Mouse (Mus musculus) natural killer cell, adult 2 months (primary cell): ENCODE measurements at regions not wholly inside any gene's neighbourhood (a gene's known extent, or its start where the extent isn't known, plus 50 kb on each side); places are given as distances from the start of the nearest gene placed in this dataset.

Experiments
- DNase-seq, 2 experiments: peaks; one replicate each; pipeline ENCODE4 v3.0.0; 2022; ENCODE audit warnings: low spot score in 2 of 2

GRCm38 (mm10) chr10:111782195-111782810 lies 190.2 kb upstream of the Krr1 start:
- DNase-seq, result peak; percentile 1 to 37

- no peak for DNase-seq
These were observed 189.0 kb upstream of the Krr1 start for GRCm38 (mm10) chr10:111783496-111783895.

- no peak for DNase-seq
These were observed 188.2 kb upstream of the Krr1 start for GRCm38 (mm10) chr10:111784065-111784853.

- no peak for DNase-seq
These were observed 185.3 kb upstream of the Krr1 start for GRCm38 (mm10) chr10:111787175-111787574.

GRCm38 (mm10) chr10:111789264-111789663 lies 183.2 kb upstream of the Krr1 start:
- no peak for DNase-seq

- DNase-seq, result no peak
These were observed 181.6 kb upstream of the Krr1 start for GRCm38 (mm10) chr10:111790911-111791310.

- DNase-seq, result no peak
These were observed 177.4 kb upstream of the Krr1 start for GRCm38 (mm10) chr10:111795056-111795455.

- DNase-seq, result no peak
These were observed 176.7 kb upstream of the Krr1 start for GRCm38 (mm10) chr10:111795756-111796155.

GRCm38 (mm10) chr10:111798851-111799281 lies 173.6 kb upstream of the Krr1 start:
- DNase-seq, result no peak

- no peak for DNase-seq
These were observed 172.4 kb upstream of the Krr1 start for GRCm38 (mm10) chr10:111799850-111800589.

- no peak for DNase-seq
These were observed 171.9 kb upstream of the Krr1 start for GRCm38 (mm10) chr10:111800590-111800935.

- DNase-seq, result no peak
These were observed 171.3 kb upstream of the Krr1 start for GRCm38 (mm10) chr10:111801021-111801793.

GRCm38 (mm10) chr10:111801794-111802359 lies 170.6 kb upstream of the Krr1 start:
- DNase-seq, result no peak

- no peak for DNase-seq
These were observed 166.1 kb upstream of the Krr1 start for GRCm38 (mm10) chr10:111806333-111806732.

- no peak for DNase-seq
These were observed 165.5 kb upstream of the Krr1 start for GRCm38 (mm10) chr10:111806916-111807315.

GRCm38 (mm10) chr10:111813736-111814135 lies 158.7 kb upstream of the Krr1 start:
- no peak for DNase-seq

- no peak for DNase-seq
These were observed 157.8 kb upstream of the Krr1 start for GRCm38 (mm10) chr10:111814648-111815047.

- no peak for DNase-seq
These were observed 157.3 kb upstream of the Krr1 start for GRCm38 (mm10) chr10:111815160-111815559.

- no peak for DNase-seq
These were observed 156.5 kb upstream of the Krr1 start for GRCm38 (mm10) chr10:111815821-111816599.

GRCm38 (mm10) chr10:111819755-111820451 lies 152.6 kb upstream of the Krr1 start:
- DNase-seq, result no peak
